Mouse (Mus musculus): ENCODE results near the gene B3gat2. TPM values are rescaled to one million over a fixed set of nuclear protein-coding genes. Genes with fewer than 3 reads are reported as not detected.

The B3gat2 gene
- polyA plus RNA-seq, 1 experiment from 2014 or later: 0.46 TPM

Other genes starting within 250 kb of the B3gat2 start
- 22.3 and 22.8 TPM in 2 replicates for gene Smap1, start 160.6 kb downstream of the B3gat2 start, polyA plus RNA-seq (2015; fragmentation: Nextera tagmentation; extraction: Ambion mirVana)
- 54.3 and 68.0 TPM in 2 replicates for gene Sdhaf4, start 243.9 kb downstream of the B3gat2 start, polyA plus RNA-seq (2015; fragmentation: Nextera tagmentation; extraction: Ambion mirVana)

Data from stomach, embryonic 16.5 days (tissue).